Mouse (Mus musculus): ENCODE measurements around the gene Vmn1r86. TPM values are rescaled to one million over a fixed set of nuclear protein-coding genes. Genes with fewer than 3 reads are reported as not detected.

The Vmn1r86 gene
- polyA plus RNA-seq, 1 experiment from 2014 or later, result not detected

DNA sequence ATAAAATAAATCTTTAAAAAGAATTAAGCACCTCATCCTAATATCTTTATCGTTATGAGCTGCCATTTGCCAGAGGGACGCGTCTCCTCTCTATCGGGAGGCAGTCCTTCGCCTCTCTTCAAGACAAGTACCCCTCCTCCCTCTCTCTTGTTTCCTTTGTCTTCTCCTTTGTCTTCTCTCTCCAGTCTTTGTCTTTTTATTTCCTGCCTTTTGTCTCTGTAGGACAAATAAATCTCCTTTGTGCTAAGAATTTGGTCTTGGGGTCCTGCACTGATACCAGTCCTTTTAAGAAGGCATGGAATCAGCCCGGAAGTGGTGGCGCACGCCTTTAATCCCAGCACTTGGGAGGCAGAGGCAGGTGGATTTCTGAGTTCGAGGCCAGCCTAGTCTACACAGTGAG, 60.2 kb downstream of the Vmn1r86 start:
- no peaks in the 10 kb centered on the region; the same call in 1 of the 2 replicates for H3K9me3 ChIP-seq (replicated peaks; ENCODE audit: control insufficient read depth, low read length)
- H3K27me3 ChIP-seq (ENCODE audit: control insufficient read depth, insufficient read depth, low read length), result no peaks in the 10 kb centered on the region
- H3K4me2 ChIP-seq (ENCODE audit: low read depth, low read length), result no peak overlapping the region
- H3K4me1 ChIP-seq (ENCODE audit: control insufficient read depth, insufficient read depth, low read length), result no peaks in the 10 kb centered on the region
- no peaks in the 10 kb centered on the region for H3K36me3 ChIP-seq (ENCODE audit: control insufficient read depth, insufficient read depth, low read length)
- 91% methylated on average over 9 of the region's 9 CpGs for WGBS
- no peak overlapping the region for H3K9ac ChIP-seq (ENCODE audit: low read length)
- no peak overlapping the region for H3K4me3 ChIP-seq (replicated peaks; ENCODE audit: low read length)
- no peak for ATAC-seq (ENCODE audit: insufficient read depth, low FRiP score)
- no peak overlapping the region for H3K27ac ChIP-seq (ENCODE audit: low read length)

DNA sequence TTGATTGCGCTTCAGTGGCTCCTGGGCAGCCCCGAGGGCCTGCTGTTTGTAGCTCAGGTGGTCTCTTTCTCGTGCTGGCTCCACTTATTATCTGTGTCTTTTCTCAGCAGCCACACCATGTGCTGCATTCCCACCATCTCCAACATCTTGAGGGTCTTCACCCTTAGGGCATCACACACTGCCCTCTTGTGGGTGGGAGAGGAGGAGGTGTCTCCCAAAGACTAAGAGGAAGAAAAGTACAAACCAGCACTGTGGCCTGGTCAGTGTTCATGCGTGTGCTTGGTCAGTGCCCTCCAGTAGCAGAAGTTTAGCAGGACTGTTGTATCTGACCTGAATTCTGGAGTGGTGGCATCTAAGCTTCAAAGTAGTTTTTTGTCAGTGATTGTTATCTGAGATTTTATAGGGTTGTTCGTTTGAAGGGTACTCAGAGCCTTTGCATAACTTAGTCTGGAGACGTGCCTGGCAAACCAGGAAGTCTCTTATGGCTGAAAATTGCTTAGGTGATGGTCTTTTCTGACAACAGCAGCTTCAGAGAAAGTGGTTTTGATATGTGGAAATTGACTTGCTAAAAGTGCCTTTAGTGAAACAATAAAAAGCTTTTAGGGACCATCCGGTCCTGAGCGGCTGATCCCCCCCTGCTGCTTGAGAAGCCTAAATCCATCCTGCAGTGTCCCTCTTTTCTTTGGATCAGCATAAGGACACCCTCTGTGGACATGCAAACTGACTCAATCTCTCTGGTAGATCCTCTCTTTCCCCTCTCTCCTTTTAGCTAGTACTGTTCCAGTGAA, 62.6 kb downstream of the Vmn1r86 start:
- no peak overlapping the region for H3K4me2 ChIP-seq (ENCODE audit: low read depth, low read length)
- H3K36me3 ChIP-seq (ENCODE audit: control insufficient read depth, insufficient read depth, low read length), result no peaks in the 10 kb centered on the region
- ATAC-seq (ENCODE audit: insufficient read depth, low FRiP score), result no peak
- H3K4me3 ChIP-seq (replicated peaks; ENCODE audit: low read length), result no peak overlapping the region
- H3K4me1 ChIP-seq (ENCODE audit: control insufficient read depth, insufficient read depth, low read length), result peaks cover 4% of the 10 kb centered on the region; the same call in 1 of the 2 replicates
- H3K27me3 ChIP-seq (ENCODE audit: control insufficient read depth, insufficient read depth, low read length), result no peaks in the 10 kb centered on the region
- WGBS, result 63% methylated on average over 8 of the region's 8 CpGs
- H3K9ac ChIP-seq (ENCODE audit: low read length), result no peak overlapping the region
- H3K9me3 ChIP-seq (replicated peaks; ENCODE audit: control insufficient read depth, low read length), result no peaks in the 10 kb centered on the region
- H3K27ac ChIP-seq (ENCODE audit: low read length), result no peak overlapping the region

DNA sequence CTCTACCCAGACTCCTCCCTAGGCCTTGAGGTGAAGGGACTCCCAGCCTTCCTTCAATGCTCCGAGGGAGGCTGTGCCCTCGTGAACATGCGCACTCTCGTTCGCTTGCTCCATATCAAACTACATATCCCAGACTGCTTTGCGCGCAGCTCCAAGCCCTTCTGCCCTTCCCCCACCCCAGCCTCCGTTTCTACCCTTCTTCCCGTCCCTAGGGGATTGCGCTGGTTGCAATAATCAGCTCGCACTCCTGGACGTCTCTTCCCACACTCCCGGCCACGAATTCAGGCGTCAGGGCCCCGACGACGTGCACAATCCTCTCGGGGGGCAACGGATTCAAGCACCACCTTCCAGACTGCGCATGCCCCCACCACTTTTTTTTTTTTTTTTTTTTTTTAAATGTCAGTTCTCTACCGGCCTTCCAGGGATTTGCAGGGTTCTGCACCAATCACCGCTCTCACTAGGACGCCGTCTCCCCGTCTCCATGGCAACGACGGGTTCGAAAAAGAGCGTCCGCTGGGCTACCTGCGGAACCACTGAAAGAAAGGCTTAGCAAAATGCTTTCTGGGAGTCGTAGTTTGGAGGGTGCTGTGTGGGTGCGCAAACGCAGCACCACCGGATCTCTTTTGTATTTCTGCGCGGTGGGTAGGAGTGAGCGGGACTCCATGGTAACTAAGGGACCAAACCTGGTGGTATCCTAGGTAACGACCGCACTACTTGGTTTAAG, 65.3 kb downstream of the Vmn1r86 start, which contains the start of gene Mzf1:
Gene Mzf1 (minus strand): TSS at position 478 of the 724 bp plus-strand sequence.
- peak; percentile 95 for ATAC-seq (ENCODE audit: insufficient read depth, low FRiP score)
- under 1% methylated on average over 41 of the region's 41 CpGs for WGBS

DNA sequence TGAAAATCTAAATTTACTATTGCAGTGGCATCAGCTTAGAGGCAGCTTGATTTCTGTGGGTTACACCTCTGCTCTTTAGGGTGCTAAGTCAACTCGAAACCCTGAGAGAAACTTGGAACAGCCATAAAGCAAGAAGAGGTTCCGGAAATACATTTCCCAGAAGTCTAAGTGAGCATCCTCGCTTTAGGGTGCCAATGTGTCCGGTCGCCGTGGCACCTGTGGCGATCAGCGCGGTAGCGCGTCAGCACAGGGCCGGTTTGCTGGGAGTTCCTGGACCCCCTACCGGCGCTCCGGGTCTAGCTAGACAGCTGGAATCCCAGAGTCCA, 65.8 kb downstream of the Vmn1r86 start:
- H3K9me3 ChIP-seq (replicated peaks; ENCODE audit: control insufficient read depth, low read length), result no peaks in the 10 kb centered on the region
- H3K4me2 ChIP-seq (ENCODE audit: low read depth, low read length), result peak overlapping the region; percentile 66
- H3K27ac ChIP-seq (ENCODE audit: low read length), result peak overlapping the region; percentile 80
- H3K36me3 ChIP-seq (ENCODE audit: control insufficient read depth, insufficient read depth, low read length), result no peaks in the 10 kb centered on the region
- H3K4me1 ChIP-seq (ENCODE audit: control insufficient read depth, insufficient read depth, low read length), result peaks cover 4% of the 10 kb centered on the region; the same call in 1 of the 2 replicates
- no peak for ATAC-seq (ENCODE audit: insufficient read depth, low FRiP score)
- WGBS, result 2% methylated on average over 15 of the region's 15 CpGs
- H3K4me3 ChIP-seq (replicated peaks; ENCODE audit: low read length), result peak overlapping the region; percentile 62
- no peaks in the 10 kb centered on the region for H3K27me3 ChIP-seq (ENCODE audit: control insufficient read depth, insufficient read depth, low read length)
- peak overlapping the region; percentile 81 for H3K9ac ChIP-seq (ENCODE audit: low read length)

More for the DNA sequence above, 65.3 kb downstream of the Vmn1r86 start, which contains the start of gene Mzf1:
- Histone ChIP-seq H3K4me1 (ENCODE audit: control insufficient read depth, insufficient read depth, low read length) (peaks cover 4% of the 10 kb centered on the region; the same call in 1 of the 2 replicates), H3K9me3 (replicated peaks; ENCODE audit: control insufficient read depth, low read length) (no peaks in the 10 kb centered on the region), H3K4me2 (ENCODE audit: low read depth, low read length) (peak within 1 kb of the TSS; percentile 66), H3K9ac (ENCODE audit: low read length) (peak within 1 kb of the TSS; percentile 81), H3K36me3 (ENCODE audit: control insufficient read depth, insufficient read depth, low read length) (no peaks in the 10 kb centered on the region), H3K27me3 (ENCODE audit: control insufficient read depth, insufficient read depth, low read length) (no peaks in the 10 kb centered on the region), H3K4me3 (replicated peaks; ENCODE audit: low read length) (peak within 1 kb of the TSS; percentile 62), H3K27ac (ENCODE audit: low read length) (peak within 1 kb of the TSS; percentile 80)

DNA sequence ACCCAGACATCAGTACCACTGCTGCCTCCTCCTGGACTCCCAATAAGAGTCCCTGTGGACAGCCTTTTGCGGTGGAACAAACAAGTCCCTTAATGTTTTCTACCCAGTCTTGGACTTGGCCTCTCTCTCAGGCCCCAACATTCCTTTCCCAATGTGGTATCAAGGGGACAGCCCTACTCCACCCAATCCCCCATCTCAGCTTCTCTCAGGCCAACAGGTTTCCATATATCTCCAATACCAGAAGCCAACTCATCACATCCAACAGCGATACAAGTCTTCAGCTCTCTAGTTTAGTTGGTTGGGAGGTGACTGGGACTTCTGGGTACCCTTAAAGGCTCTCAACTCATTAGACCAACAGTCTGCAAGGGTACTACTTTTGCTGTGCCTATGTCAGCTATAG, 66.2 kb downstream of the Vmn1r86 start:
- ATAC-seq (ENCODE audit: insufficient read depth, low FRiP score), result no peak
- H3K27ac ChIP-seq (ENCODE audit: low read length), result no peak overlapping the region
- H3K4me3 ChIP-seq (replicated peaks; ENCODE audit: low read length), result peak overlapping the region; percentile 62
- no peaks in the 10 kb centered on the region for H3K9me3 ChIP-seq (replicated peaks; ENCODE audit: control insufficient read depth, low read length)
- peak overlapping the region; percentile 81; the same call in 1 of the 2 replicates for H3K9ac ChIP-seq (ENCODE audit: low read length)
- no peaks in the 10 kb centered on the region for H3K36me3 ChIP-seq (ENCODE audit: control insufficient read depth, insufficient read depth, low read length)
- peak overlapping the region; percentile 66 for H3K4me2 ChIP-seq (ENCODE audit: low read depth, low read length)
- peaks cover 4% of the 10 kb centered on the region; the same call in 1 of the 2 replicates for H3K4me1 ChIP-seq (ENCODE audit: control insufficient read depth, insufficient read depth, low read length)
- 92% methylated on average over 2 of the region's 2 CpGs for WGBS
- no peaks in the 10 kb centered on the region for H3K27me3 ChIP-seq (ENCODE audit: control insufficient read depth, insufficient read depth, low read length)

DNA sequence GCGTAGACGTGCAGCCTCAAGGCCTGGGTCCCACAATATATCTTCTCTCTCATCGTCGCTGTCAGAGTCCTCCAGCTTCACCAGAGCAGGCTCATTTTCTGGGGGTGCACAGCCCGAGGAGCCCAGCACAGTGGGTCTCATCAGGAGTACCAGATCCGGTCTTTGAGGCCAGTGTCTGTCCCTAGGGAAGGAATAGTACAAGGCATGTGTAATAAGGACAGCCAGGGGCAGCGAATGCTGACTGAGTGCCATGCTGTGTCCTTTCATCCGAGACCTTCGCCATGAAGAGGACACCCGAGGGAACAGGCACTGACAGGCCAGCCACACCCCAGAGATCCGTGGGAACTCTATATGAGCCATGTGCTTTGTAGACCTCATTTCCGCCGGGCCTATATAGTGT, 66.7 kb downstream of the Vmn1r86 start:
- no peaks in the 10 kb centered on the region for H3K36me3 ChIP-seq (ENCODE audit: control insufficient read depth, insufficient read depth, low read length)
- 88% methylated on average over 13 of the region's 13 CpGs for WGBS
- no peak overlapping the region for H3K27ac ChIP-seq (ENCODE audit: low read length)
- no peak overlapping the region for H3K4me2 ChIP-seq (ENCODE audit: low read depth, low read length)
- H3K4me3 ChIP-seq (replicated peaks; ENCODE audit: low read length), result no peak overlapping the region
- H3K9ac ChIP-seq (ENCODE audit: low read length), result no peak overlapping the region
- no peak for ATAC-seq (ENCODE audit: insufficient read depth, low FRiP score)
- H3K27me3 ChIP-seq (ENCODE audit: control insufficient read depth, insufficient read depth, low read length), result no peaks in the 10 kb centered on the region
- H3K9me3 ChIP-seq (replicated peaks; ENCODE audit: control insufficient read depth, low read length), result no peaks in the 10 kb centered on the region
- H3K4me1 ChIP-seq (ENCODE audit: control insufficient read depth, insufficient read depth, low read length), result peaks cover 4% of the 10 kb centered on the region; the same call in 1 of the 2 replicates

Other genes with a start within 250 kb of the Vmn1r86 start
- gene Zfp128, start 238.7 kb downstream of the Vmn1r86 start, polyA plus RNA-seq (2015; fragmentation: Nextera tagmentation; extraction: Ambion mirVana), result 3.3 and 3.7 TPM in 2 replicates
- 14.1 and 14.8 TPM in 2 replicates for gene Zscan22, start 222.1 kb downstream of the Vmn1r86 start, polyA plus RNA-seq (2015; fragmentation: Nextera tagmentation; extraction: Ambion mirVana)
- gene Rps5, start 197.6 kb downstream of the Vmn1r86 start, polyA plus RNA-seq (2015; fragmentation: Nextera tagmentation; extraction: Ambion mirVana), result 869 and 872 TPM in 2 replicates
- gene Rnf225, start 192.5 kb downstream of the Vmn1r86 start, polyA plus RNA-seq (2015; fragmentation: Nextera tagmentation; extraction: Ambion mirVana), result 2.3 and 3.2 TPM in 2 replicates
- 8.3 and 8.8 TPM in 2 replicates for gene Zfp324, start 154.1 kb downstream of the Vmn1r86 start, polyA plus RNA-seq (2015; fragmentation: Nextera tagmentation; extraction: Ambion mirVana)
- 7.2 and 8.9 TPM in 2 replicates for gene Zfp446, start 142.1 kb downstream of the Vmn1r86 start, polyA plus RNA-seq (2015; fragmentation: Nextera tagmentation; extraction: Ambion mirVana)
- 0.95 and 1.4 TPM in 2 replicates for gene Slc27a5, start 121.7 kb downstream of the Vmn1r86 start, polyA plus RNA-seq (2015; fragmentation: Nextera tagmentation; extraction: Ambion mirVana)
- gene Trim28, start 120.8 kb downstream of the Vmn1r86 start, polyA plus RNA-seq (2015; fragmentation: Nextera tagmentation; extraction: Ambion mirVana), result 122 and 130 TPM in 2 replicates
- gene Zbtb45, start 109.9 kb downstream of the Vmn1r86 start, polyA plus RNA-seq (2015; fragmentation: Nextera tagmentation; extraction: Ambion mirVana), result 18.4 and 20.2 TPM in 2 replicates
- gene Chmp2a, start 85.1 kb downstream of the Vmn1r86 start, polyA plus RNA-seq (2015; fragmentation: Nextera tagmentation; extraction: Ambion mirVana), result 189 and 190 TPM in 2 replicates
- gene Ube2m, start 81.6 kb downstream of the Vmn1r86 start, polyA plus RNA-seq (2015; fragmentation: Nextera tagmentation; extraction: Ambion mirVana), result 21.4 and 22.1 TPM in 2 replicates
- 2.5 and 2.7 TPM in 2 replicates for gene Mzf1, start 65.2 kb downstream of the Vmn1r86 start, polyA plus RNA-seq (2015; fragmentation: Nextera tagmentation; extraction: Ambion mirVana)
- not detected in 2 replicates for gene Vmn1r85, start 24.7 kb downstream of the Vmn1r86 start, polyA plus RNA-seq (2015; fragmentation: Nextera tagmentation; extraction: Ambion mirVana)
- gene Vmn1r87, start 20.2 kb upstream of the Vmn1r86 start, polyA plus RNA-seq (2015; fragmentation: Nextera tagmentation; extraction: Ambion mirVana), result not detected in 2 replicates
- not detected in 2 replicates for gene Vmn1r88, start 39.7 kb upstream of the Vmn1r86 start, polyA plus RNA-seq (2015; fragmentation: Nextera tagmentation; extraction: Ambion mirVana)
- gene Vmn1r89, start 93.1 kb upstream of the Vmn1r86 start, polyA plus RNA-seq (2015; fragmentation: Nextera tagmentation; extraction: Ambion mirVana), result not detected in 2 replicates
- 75.0 and 84.8 TPM in 2 replicates for gene Lig1, start 157.4 kb upstream of the Vmn1r86 start, polyA plus RNA-seq (2015; fragmentation: Nextera tagmentation; extraction: Ambion mirVana)
- gene Zswim9, start 158.8 kb upstream of the Vmn1r86 start, polyA plus RNA-seq (2015; fragmentation: Nextera tagmentation; extraction: Ambion mirVana), result 7.6 and 10.1 TPM in 2 replicates
- gene Pla2g4c, start 204.7 kb upstream of the Vmn1r86 start, polyA plus RNA-seq (2015; fragmentation: Nextera tagmentation; extraction: Ambion mirVana), result 1.1 and 1.7 TPM in 2 replicates

Data from stomach, embryonic 16.5 days (tissue).